Mouse (Mus musculus) A20 (cell line): ENCODE results near the gene Hbs1l.
"Not testable (repeated sequence)": the region's sequence is repeated elsewhere in the genome, so short reads cannot be mapped to it uniquely, and the experiment has no call there.

Experiments
- DNase-seq: peaks from one replicate; pipeline ENCODE4 v3.0.0-alpha.2; 2011; ENCODE audit warnings: low read depth, low spot score

Gene Hbs1l

GRCm38 (mm10) chr10:21359086-21359485, 63.3 kb downstream of the Hbs1l start:
- DNase-seq = no peak

- DNase-seq = no peak
These were observed 66.1 kb downstream of the Hbs1l start for GRCm38 (mm10) chr10:21361871-21362270.

GRCm38 (mm10) chr10:21363297-21363696, 67.5 kb downstream of the Hbs1l start:
- DNase-seq = no peak

GRCm38 (mm10) chr10:21364946-21365345, 69.2 kb downstream of the Hbs1l start:
- no peak for DNase-seq

GRCm38 (mm10) chr10:21365897-21366296, 70.1 kb downstream of the Hbs1l start:
- DNase-seq = peak; percentile 69

- peak; percentile 24 for DNase-seq
These were observed 70.7 kb downstream of the Hbs1l start for GRCm38 (mm10) chr10:21366471-21366870.

- DNase-seq = no peak
These were observed 71.7 kb downstream of the Hbs1l start for GRCm38 (mm10) chr10:21367481-21367880.

GRCm38 (mm10) chr10:21369586-21369985, 73.8 kb downstream of the Hbs1l start:
- DNase-seq = no peak

- DNase-seq = no peak
These were observed 76.5 kb downstream of the Hbs1l start for GRCm38 (mm10) chr10:21372271-21372670.

- no peak for DNase-seq
These were observed 81.1 kb downstream of the Hbs1l start, which contains the start of gene Aldh8a1 for GRCm38 (mm10) chr10:21376682-21377473. Aldh8a1 (plus strand) TSS chr10:21377291.

GRCm38 (mm10) chr10:21378196-21378944, 82.6 kb downstream of the Hbs1l start:
- peak; percentile 60 for DNase-seq

GRCm38 (mm10) chr10:21382914-21383313, 87.1 kb downstream of the Hbs1l start:
- peak; percentile 74 for DNase-seq

GRCm38 (mm10) chr10:21385111-21385663, 89.4 kb downstream of the Hbs1l start:
- DNase-seq = no peak

- DNase-seq = no peak
These were observed 93.3 kb downstream of the Hbs1l start for GRCm38 (mm10) chr10:21389075-21389474.

GRCm38 (mm10) chr10:21390440-21390839, 94.7 kb downstream of the Hbs1l start:
- no peak for DNase-seq

GRCm38 (mm10) chr10:21391286-21391685, 95.5 kb downstream of the Hbs1l start:
- DNase-seq = no peak

- no peak for DNase-seq
These were observed 97.6 kb downstream of the Hbs1l start for GRCm38 (mm10) chr10:21393390-21393789.

- DNase-seq = no peak
These were observed 99.8 kb downstream of the Hbs1l start for GRCm38 (mm10) chr10:21395426-21396139.

- not testable (repeated sequence) for DNase-seq
These were observed 103.2 kb downstream of the Hbs1l start for GRCm38 (mm10) chr10:21398873-21399425.

- no peak for DNase-seq
These were observed 103.8 kb downstream of the Hbs1l start for GRCm38 (mm10) chr10:21399622-21400021.

GRCm38 (mm10) chr10:21400031-21400430, 104.3 kb downstream of the Hbs1l start:
- DNase-seq = no peak
